Mouse (Mus musculus): ENCODE results near the gene Scarb2.
A peak's percentile ranks its signal among the peaks of the same experiment; 100 is the strongest.

DNA sequence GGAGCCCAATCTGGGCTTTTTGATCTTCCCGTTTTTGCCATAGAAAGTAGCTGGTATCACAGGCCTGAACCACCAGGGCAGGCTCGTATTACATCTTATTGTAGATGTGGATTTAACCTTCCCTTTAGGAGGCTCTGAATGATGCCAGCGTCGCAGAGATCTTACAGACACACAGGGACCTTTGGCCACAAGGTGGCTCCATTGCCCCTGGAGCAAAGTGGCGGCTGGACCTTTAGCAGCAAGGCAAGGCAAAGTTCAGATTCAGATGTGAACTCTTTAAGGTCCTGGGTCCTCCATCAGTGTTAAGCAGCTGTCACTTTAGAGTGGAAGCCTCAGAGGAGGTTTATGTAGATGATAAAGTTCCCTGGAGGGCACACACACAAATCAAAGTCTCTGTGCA is 45.3 kb downstream of the Scarb2 start:
- TF ChIP-seq CTCF (conservative IDR thresholded peaks at IDR 0.05; ENCODE audit: low read length) (peak; percentile 57), NANOG (IDR thresholded peaks at IDR 0.05; ENCODE audit: borderline replicate concordance, low read length) (no peak), POU5F1 (IDR thresholded peaks at IDR 0.05; ENCODE audit: borderline replicate concordance, low read length) (no peak)

Data from E14TG2a.4 (cell line).